Mouse (Mus musculus) left cerebral cortex, postnatal 4 days (tissue): ENCODE data around the gene Adgrl3. TPM values are rescaled to one million over a fixed set of nuclear protein-coding genes. Genes with fewer than 3 reads are reported as not detected.

Experiments used
- DNase-seq: peaks from one replicate; pipeline ENCODE4 v3.0.0-alpha.2; 2022
- intact Hi-C: fragments of 180-260 bp; cut with DNase I; formaldehyde crosslinking; loops from one replicate; pipeline ENCODE4 v1.15.1; 2025
- total RNA-seq, 2 experiments: library from RNA; stranded (reverse); gene quantifications; 2 replicates each; pipeline ENCODE4 v1.2.3; 2021

Adgrl3 gene
- total RNA-seq, 2 experiments from 2014 or later, result 247 to 254 TPM

DNA sequence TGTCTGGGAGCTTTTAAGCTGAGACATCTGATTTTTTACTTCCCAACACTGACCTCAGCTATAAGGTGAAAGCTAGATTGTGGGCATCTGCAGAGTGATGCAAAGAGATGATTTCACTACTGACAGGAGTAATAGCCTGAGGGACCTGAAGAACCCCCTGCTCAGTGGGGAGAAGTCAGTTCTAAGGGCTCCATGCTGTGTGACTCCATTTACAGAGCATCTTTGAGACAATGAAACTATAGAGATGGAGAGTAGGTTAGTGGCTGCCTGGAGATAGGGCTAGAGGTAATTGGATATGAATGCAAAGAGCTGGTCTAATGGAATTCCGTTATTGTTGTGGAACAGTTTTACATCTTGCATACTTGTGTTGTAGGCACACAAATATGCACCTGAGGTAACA, 603.9 kb downstream of the Adgrl3 start:
- DNase-seq, result no peak
- intact Hi-C loops, result no loop called here

DNA sequence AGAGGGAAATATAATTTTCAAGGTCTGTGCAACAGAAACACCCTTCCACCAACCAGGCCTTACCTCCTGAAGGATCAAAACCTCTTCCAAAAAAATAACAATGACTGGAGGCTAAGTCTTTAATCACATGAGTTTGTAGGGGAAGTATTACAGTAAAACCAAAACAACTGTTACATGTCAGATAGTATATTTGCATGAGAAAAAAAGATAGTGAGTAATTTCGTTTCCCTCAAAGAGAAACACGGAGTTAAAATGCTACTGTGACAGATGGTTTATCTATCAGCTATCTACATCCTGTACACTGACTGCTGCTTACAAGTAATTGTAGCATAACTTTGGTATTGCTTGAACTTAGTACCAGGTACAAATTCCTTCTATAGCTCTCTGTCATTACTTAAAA, 616.2 kb downstream of the Adgrl3 start:
- DNase-seq, result no peak
- intact Hi-C loops, result no loop called here

DNA sequence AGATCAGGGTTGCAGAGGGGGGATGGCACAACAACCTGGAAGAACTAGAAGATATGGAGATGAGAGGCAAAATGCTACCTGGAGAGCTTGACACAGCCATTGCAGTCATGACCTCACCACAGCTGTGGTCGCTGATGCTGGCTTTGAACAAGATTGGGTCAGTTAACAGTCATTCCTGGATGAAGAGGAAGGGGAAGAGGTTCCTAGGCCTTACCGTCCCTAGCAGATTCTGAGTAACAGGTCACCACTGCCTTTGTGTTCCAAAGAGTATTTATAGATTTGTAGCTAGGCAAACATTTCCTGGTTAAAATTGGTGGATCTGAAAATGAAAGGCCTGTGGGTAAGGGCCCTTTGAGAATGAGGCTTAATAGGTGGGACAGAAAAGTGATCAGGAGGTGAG, 618.5 kb downstream of the Adgrl3 start:
- intact Hi-C loops, result no loop called here
- no peak for DNase-seq

DNA sequence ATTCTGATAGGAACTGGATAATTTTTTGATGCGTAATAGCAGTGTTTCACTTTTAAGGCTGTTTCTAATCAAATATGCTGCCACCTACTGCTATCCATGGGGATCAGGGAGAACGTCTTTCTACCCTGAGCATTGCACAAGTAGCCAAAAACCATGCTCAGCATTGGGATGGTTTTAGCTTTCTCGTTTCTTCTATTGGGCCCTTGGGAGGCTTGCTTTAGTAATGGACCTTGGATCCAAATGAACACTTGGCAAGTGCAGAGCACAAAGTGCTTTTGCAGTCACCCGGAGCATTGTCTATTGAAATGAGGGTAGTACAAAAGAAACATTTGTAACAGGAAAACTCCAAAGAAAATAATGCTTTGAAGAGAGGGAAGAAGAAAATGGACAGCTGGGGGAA, 620.2 kb downstream of the Adgrl3 start:
- DNase-seq, result no peak
- intact Hi-C loops, result no loop called here

DNA sequence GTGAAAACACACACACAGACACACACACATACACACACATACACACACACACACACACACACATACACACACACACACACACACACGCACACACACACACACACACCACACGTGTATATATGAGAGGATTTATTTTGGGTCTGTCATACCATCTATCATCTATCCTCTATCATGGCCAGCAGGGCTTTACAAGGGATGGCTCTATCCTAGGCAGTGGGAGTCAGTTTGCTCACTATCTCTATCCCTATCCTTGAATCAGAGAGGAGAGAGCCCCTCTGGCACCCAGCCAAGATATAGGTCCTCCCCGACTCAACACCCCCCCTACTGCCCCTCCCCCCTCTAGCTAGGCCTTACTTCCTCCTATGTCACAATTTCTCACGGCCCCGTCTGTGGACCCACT, 625.6 kb downstream of the Adgrl3 start:
- DNase-seq, result no peak
- intact Hi-C loops, result no loop called here

DNA sequence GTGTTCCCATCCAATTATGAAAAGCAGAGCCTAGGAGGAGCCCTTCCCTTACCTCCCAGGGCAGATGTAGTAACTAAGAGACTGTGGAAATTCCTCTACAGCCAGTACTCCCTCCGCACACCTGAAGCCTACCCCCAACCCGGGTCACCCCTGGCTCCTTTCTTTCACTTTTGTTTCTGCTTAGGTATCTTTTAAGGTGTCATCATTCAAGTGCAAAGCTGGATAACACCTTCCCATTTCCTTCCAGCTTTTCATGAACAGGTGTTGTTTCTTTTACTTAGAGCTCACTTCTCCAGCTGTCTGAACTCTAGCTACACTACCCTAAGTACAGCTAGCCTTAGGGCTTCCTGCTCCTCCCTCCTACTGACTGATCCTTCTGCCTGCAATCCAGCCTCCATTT, 634.0 kb downstream of the Adgrl3 start:
- intact Hi-C loops, result no loop called here
- no peak for DNase-seq

DNA sequence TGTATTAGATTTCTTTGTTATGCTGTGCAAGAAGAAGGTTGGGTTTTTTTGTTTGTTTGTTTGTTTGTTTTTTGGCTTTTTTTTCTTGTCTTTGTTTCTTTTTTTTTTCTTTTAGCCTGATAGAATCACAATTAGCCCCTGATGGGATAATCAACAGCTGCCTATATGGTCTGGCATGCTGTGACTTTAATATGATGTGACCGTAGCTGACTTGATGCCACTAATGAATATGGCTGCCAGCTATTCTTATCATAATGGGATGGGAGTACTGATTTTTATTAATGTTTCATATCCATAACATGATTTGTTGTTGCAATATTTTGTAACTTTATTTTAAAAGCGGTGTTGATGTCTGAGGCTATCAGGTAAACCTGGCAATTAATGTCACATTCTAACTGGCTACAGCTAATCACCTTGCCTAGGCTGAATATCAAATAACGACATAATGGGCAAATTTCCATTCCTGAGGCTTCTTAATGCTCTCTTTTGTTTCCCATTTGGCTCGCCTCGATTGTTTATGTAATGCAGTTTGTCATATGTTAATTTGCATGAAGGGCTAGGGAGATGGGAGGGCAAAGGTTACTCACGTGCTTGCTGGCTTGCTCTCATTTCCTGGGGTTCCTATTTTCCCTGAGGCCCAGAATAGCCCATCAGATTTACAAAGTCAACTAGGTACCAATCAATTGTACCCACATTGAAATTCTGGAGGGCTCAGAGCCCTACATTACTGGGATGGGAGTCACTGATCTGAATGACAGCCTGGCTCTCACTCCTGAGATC, 641.9 kb downstream of the Adgrl3 start:
- no peak for DNase-seq
- intact Hi-C loops, result no loop called here

DNA sequence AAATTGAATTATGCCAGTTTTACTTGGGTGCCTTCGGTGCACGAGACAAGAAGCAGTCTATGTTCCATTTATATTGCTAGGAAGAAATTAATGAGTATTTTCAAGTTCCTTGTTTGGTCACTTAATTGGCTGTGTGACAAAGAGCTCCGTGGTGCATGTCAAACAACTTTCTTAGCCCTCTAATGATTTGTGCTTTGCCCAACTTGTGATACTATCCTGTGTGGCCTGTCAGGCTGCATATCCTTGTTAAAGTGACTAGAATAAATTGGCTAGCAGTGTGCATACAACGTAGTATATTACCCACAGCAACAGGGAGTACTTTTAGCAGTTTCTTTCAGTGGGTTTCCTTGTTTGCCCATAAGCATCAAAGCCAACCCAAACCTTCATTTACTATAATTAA, 651.1 kb downstream of the Adgrl3 start:
- no peak for DNase-seq
- intact Hi-C loops, result no loop called here

DNA sequence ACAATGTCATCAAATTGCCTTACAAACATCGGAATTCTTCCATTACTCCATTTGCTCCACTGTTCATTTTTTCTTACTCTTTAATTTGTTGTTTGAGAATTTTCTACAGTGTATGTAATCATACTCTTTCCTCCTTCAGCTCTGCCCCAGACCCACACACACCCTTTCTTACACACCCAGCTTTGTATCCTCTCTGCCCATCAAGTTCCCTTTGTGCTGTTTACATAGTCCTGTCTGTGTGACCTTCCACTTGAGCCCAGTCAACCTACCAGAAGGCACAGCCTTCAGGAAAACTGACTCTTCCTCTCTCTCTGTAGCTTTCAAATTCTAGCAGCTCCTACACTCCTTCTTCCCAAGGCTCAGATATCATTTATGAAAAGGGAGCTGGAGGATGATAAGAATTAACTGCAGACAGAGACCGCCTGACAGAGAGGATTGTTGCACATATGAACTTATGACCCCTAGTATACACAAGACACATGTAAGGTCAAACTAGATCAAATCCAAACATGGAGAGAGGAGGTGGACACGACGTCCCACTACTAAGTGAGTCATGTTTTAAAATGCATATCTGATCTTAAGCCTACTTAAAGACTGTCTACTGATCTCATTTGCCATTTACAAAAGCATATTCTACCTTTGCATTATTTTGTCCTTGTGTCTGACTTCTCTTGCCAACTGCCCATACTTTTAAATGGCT, 654.5 kb downstream of the Adgrl3 start:
- DNase-seq, result no peak
- intact Hi-C loops, result no loop called here

DNA sequence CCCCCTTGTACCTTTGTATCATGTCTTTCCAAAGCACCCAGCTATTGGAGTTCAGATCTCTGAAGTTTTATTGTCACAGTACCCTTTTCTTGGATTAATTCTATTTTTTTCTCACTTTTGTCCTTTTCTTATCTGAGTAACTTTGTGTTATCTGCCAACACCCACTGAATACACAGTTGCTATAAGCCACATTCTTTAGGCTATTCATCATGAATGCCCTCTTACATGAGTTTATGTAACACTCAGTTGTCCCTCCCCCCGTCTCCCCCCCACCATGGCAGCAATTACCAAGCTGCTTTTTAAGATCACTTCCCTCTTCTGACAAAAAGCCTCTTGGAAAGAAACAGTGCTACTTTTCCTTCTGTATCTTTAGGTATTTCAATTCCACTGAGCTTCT, 655.0 kb downstream of the Adgrl3 start:
- DNase-seq, result no peak
- intact Hi-C loops, result no loop called here

DNA sequence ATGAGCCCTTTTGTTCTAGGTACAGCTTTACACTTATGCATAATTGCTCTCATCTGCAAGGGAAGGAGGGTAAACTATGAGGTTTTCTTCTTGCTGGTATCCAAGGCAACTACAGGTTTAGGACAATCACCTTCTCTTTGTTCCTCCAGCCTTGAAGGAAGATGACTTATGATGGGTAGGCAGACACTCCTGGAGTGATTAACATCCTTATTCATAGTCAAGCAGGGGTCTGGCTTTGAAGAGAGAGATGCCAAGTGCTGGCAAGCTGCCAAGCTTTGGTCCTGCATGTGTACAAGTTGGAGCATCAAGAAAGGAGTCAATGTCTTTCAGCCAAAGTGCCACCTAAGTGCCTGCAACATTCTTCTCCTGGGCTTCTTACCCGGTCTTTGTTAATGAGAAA, 657.0 kb downstream of the Adgrl3 start:
- DNase-seq, result peak; percentile 51
- intact Hi-C loops, result no loop called here

DNA sequence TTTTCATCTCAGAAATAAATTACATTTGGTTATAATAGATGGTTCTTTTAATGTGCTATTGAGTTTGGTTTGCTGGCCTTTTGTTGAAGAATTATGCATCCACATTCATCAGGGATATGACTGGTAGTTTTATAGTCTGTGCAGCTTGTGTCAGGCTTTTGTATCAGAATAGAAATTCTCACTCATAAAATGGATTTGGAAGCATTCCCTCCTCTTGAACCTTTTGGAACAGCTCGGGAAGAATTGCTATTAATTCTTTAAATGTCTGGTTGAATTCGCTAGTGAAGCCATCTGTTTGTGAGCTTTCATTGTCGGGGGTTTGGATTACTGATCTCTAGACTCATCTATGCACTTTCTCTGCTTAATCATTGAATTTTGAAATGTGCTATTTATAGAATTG, 666.3 kb downstream of the Adgrl3 start:
- intact Hi-C loops, result no loop called here
- DNase-seq, result no peak

DNA sequence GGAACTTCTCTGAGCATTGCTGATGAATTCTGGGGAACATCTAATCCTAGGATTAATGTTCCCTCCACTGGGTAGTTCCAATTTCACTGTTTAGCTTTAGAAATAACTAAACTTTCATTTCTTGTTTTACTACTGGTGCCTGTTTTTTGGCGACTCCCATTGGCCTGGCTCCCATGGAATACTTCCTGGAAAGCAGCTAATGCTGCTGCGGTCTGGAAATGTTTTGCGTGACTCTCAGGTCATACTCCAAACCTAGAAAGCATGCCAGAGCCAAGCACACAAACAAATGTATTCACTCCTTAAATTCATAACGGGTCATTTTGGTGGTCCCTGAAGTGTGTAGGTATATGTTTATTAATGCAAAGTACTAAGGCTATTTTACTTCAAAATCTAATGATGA, 666.9 kb downstream of the Adgrl3 start:
- no peak for DNase-seq
- intact Hi-C loops, result no loop called here

DNA sequence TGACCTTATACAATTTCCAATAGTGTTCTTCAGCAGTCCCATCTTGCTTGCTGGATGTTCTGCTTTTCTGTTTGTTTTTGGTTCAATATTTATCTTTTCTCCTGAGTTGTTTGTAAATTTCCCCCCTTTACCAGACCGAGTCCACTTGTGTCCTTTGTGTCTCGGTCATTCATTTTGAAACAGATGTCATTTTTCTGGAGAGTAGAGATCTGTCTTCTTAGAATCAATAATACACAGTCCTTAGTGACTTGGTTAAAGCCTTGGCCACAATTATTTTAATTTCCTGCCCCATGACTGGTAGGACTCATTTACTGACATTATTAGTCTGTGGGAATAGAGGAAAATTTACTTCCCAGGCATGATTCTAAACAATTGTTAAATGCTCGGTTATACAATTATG, 709.7 kb downstream of the Adgrl3 start:
- DNase-seq, result no peak
- intact Hi-C loops, result no loop called here

DNA sequence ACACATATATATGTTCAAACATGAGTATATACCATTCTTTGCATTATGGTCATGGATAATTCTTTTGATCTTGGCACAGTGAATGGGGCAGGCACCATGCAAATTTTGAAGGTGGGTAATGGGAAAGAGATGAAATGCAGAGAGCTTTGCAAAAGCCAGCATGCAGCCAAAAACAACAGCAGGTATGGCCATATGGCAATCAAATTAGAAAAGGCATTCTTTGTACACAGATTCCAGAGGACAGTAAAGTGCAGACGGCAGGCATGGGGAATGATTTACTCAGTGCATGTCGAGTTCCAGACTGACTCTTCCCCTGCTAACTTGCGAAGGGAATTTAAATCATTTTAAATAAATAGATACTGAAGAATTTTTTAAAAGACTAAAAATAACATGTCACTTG, 716.1 kb downstream of the Adgrl3 start:
- DNase-seq, result peak; percentile 37
- intact Hi-C loops, result no loop called here

DNA sequence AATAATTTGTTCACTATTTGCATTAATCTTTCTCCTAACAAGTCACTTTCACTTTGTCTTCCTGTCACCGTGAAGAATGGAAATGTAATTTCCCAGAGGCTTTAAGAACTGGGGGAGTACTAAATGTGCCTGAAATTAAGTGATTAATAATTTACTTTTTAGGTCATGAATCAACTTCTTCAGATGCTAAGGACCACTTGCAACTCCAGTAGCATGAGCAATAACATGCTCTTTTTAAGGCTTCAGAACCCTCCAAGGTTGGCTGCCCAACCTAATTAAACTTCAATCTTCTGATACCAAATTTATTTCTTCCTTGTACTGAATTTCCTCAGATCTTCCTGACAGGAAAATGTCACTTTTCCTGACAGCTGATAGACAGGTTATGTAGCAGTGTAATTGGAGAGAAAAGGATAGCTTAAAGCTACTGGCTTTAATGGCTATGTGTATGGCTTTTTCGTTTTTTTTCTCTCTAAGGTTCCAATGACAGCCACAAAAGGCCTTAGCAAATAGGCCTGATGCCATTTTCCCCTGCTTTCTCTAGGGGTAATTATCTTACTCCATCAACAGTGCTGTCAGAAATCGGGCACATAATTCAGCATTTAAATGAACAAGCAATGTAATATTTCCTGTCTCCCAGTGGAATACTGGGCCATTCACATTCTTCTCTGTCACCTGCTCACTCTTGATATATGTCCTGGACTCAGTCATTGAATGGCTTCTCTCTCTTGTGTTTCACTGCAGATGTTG, 718.5 kb downstream of the Adgrl3 start:
- DNase-seq, result no peak
- intact Hi-C loops, result no loop called here

DNA sequence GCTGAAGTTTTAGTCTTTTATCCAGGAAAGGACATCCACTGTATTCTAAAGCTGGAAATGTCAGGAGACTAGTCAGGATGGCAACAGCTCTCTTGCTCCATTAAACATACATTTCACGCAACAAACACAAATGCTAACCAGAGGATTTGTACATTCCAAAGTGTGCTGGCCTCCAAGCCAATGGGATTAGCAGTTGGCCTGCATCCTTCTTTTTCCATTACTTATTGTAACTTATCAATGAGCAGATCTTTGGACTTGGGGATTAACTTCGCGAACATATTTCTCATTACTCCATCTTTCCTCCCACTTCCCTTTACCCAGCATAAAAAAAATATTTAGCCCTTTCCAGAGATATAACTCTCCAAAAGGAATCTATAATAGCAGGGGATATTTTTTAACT, 732.5 kb downstream of the Adgrl3 start:
- DNase-seq, result no peak
- intact Hi-C loops, result no loop called here

DNA sequence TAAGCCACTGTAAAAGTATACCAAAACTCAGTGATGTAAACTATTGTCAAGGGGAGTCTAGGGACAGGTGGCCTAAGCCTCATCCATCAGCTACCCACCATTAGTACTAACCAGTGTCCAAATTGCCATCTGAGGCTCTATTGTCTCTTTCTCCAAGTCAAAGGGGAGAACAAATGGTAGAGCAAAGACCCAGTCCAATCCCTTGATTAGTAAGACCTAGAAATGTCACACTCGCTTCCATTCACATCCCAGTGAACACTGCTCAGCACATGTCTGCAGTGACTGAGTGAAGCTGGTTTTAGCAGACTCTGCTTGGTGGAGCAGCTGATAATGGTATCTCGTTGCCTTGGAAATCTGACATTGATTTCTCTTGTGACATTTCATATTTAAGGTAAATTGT, 735.8 kb downstream of the Adgrl3 start:
- intact Hi-C loops, result no loop called here
- DNase-seq, result no peak

DNA sequence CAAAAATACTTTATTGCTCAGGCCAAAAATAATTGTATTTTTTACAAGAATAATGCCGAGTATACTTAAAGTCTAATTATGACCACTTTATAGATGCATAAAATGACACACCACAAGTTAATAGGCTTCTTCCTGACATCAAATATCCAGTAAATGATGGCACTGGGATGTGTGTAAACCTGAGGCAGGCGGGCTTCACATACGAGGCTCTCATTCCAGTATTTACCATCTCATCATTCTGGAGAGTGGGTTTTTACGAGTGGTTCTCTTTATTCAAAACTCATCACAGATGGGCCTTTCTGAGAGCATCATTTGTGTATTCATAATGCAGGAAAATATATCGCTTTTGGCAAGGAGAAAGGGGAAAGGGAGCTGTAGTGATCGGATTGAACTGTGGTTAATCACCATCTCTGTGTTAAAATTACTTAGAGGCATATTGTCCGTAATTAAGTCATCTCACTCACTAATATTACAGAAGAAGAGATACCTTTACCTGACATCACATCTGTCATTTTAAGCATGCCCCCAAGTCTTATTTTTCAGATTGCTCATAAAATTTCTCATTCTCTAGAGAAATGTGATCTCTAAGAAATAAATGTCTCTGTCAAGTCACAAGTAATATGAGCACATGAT, 737.3 kb downstream of the Adgrl3 start:
- intact Hi-C loops, result no loop called here
- DNase-seq, result no peak

DNA sequence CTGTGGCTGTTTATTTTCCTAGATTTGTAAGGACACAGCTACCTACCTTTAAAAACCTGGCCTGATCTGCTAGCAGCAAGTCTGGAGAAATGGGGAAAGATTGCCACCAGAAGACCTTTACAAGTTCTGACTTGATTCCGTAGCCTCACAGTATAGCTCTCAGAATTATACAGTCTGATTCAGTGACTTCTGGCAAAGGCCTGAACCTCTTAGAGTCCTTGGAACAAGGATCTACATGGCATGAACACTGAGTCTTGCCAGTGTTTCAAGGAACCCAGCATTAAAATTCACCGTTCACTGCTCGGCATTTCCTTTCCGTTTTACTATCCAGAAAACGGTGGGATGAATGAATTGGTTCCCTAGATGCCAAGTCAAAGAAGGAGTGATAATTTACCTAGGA, 756.3 kb downstream of the Adgrl3 start:
- intact Hi-C loops, result no loop called here

DNA sequence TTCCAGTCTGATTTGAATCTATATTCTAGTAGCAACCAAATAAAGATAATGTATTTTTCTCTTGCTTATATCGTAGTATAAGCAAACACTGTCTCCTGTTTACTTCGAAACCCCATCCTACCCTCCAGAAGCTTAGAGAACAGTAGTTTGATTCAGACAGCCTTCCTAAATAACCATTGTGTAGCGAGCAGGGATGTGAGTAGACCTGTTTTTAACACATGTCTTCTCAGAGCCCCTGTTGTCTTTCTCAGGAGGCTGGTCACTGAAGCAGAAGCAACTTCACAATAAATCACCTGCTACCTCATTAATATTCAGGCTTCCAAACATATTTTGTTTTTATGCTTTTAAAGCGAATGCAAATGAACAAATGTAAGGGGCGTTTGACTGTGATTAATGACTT, 756.8 kb downstream of the Adgrl3 start:
- intact Hi-C loops, result no loop called here

More for the DNA sequence above, 756.3 kb downstream of the Adgrl3 start:
- DNase-seq, result no peak

More for the DNA sequence above, 756.8 kb downstream of the Adgrl3 start:
- DNase-seq, result no peak
